Mouse (Mus musculus) limb, embryonic 10.5 days (tissue): Measurements from ENCODE around the gene Gadd45g. TPM values are rescaled to one million over a fixed set of nuclear protein-coding genes. Genes with fewer than 3 reads are reported as not detected.
A peak's percentile ranks its signal among the peaks of the same experiment; 100 is the strongest.

Experiments
- DNase-seq: peaks from one replicate; pipeline ENCODE4 v3.0.0-alpha.2; 2017; ENCODE audit warnings: low spot score
- H3K27ac ChIP-seq: fragments of 300-500 bp; sonication (generic); 2 replicates; pipeline ENCODE4 v1.5.1; 2016; ENCODE audit warnings: mild to moderate bottlenecking
- H3K27me3 ChIP-seq: fragments of 300-500 bp; sonication (generic); 2 replicates; pipeline ENCODE4 v1.6.1; 2016; ENCODE audit warnings: low read depth, mild to moderate bottlenecking; ENCODE audit not compliant: poor library complexity, severe bottlenecking
- H3K36me3 ChIP-seq: fragments of 300-500 bp; sonication (generic); 2 replicates; pipeline ENCODE4 v1.6.1; 2016; ENCODE audit warnings: mild to moderate bottlenecking, moderate library complexity
- H3K4me1 ChIP-seq: fragments of 300-500 bp; sonication (generic); 2 replicates; pipeline ENCODE4 v1.6.1; 2016
- H3K4me3 ChIP-seq: fragments of 300-500 bp; sonication (generic); 2 replicates; pipeline ENCODE4 v1.5.1; 2016; ENCODE audit warnings: mild to moderate bottlenecking, moderate library complexity
- H3K9me3 ChIP-seq: fragments of 300-500 bp; sonication (generic); replicated peaks from 2 replicates; pipeline ENCODE4 v1.6.1; 2016; ENCODE audit warnings: mild to moderate bottlenecking
- WGBS: fragments of 180-500 bp; shearing (Covaris S2); methylation state at CpG from one replicate; pipeline ENCODE4 v1.1.7; 2016; 5-methylcytosine and 5-hydroxymethylcytosine counted together
- polyA plus RNA-seq: library from polyadenylated mRNA; unstranded; fragments of >200 nt; fragmentation: Nextera tagmentation; extraction: Ambion mirVana; gene quantifications from 2 replicates; pipeline ENCODE4 v1.2.1, GENCODE M21; 2016

The Gadd45g gene
- polyA plus RNA-seq, 1 experiment from 2014 or later: 18.6 TPM

DNA sequence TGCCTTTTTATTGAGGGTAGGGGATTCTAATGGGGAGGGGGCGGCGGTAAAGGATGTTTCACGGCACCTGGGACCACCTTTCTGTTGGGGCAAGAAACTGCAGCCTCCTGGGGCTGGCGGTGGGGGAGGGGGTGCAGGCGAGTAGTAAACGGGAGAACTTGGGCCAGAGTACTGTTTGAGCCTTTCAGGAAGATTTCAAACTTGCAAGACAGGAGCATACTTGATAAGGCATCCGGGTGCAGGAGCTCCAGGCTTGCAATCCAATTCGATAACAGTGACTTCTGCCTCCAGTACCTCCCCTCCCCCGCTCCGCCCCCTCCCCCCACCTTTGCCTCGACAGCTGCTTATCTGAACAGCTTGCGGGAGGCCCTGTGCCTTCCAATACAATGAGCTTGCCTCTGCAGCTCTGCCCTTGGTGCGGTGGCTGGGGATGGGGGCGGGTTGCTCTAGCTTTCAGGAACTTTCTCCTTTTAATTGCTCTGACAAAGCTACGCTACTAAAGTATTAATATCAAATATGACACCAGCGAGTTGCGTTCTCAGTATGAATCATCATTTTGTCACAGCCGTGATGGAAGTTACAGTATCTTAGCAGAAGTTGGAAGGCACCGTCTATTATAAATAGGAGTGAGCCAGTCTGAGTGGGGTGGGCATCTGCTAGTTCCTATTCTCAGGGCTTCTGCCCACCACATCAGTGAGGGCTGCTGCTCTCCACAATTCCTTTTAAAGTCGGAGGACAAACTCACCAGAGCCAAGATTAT lies 2.2 kb downstream of the Gadd45g start:
- Histone ChIP-seq H3K4me3 (peak overlapping the region; percentile 67), H3K27me3 (peaks cover 40% of the 10 kb centered on the region), H3K36me3 (no peaks in the 10 kb centered on the region), H3K9me3 (no peaks in the 10 kb centered on the region), H3K4me1 (peaks cover 79% of the 10 kb centered on the region), H3K27ac (peak overlapping the region; percentile 86)
- peak; percentile 71 for DNase-seq
- WGBS: 1% methylated on average over 19 of the region's 20 CpGs

- Histone ChIP-seq H3K4me1 (peaks cover 78% of the 10 kb centered on the region), H3K4me3 (peak overlapping the region; percentile 67), H3K9me3 (no peaks in the 10 kb centered on the region), H3K27me3 (peaks cover 42% of the 10 kb centered on the region), H3K27ac (peak overlapping the region; percentile 86), H3K36me3 (no peaks in the 10 kb centered on the region)
- peak; percentile 65 for DNase-seq
- 5% methylated on average over 25 of the region's 25 CpGs for WGBS
Measured at GRCm38 (mm10) chr13:51849241-51850033, 3.0 kb downstream of the Gadd45g start.

DNA sequence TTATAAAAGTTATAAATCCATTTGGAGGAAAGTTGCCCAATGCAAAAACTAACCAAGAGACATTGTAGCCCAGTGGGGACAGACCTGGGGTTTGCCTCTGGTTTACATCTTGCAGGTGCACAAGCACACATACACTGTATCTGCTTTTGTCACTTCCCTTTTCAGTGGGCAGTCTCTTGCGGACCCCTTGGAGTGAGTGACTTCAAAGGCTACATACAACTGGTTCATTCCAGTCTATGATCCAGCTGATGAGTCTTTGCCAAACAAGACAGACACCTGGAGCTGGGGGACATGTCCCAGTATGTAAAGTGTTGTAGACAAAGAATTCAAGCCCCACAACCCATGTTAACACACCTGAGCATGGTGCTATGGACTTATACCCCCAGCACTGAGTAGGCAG lies 4.1 kb downstream of the Gadd45g start:
- DNase-seq: no peak
- H3K36me3 ChIP-seq: no peaks in the 10 kb centered on the region
- no peak overlapping the region for H3K27ac ChIP-seq
- no peak overlapping the region for H3K4me3 ChIP-seq
- H3K9me3 ChIP-seq: no peaks in the 10 kb centered on the region
- peaks cover 47% of the 10 kb centered on the region for H3K27me3 ChIP-seq
- WGBS: 84% methylated on average over 1 of the region's 1 CpGs
- H3K4me1 ChIP-seq: peaks cover 68% of the 10 kb centered on the region

DNA sequence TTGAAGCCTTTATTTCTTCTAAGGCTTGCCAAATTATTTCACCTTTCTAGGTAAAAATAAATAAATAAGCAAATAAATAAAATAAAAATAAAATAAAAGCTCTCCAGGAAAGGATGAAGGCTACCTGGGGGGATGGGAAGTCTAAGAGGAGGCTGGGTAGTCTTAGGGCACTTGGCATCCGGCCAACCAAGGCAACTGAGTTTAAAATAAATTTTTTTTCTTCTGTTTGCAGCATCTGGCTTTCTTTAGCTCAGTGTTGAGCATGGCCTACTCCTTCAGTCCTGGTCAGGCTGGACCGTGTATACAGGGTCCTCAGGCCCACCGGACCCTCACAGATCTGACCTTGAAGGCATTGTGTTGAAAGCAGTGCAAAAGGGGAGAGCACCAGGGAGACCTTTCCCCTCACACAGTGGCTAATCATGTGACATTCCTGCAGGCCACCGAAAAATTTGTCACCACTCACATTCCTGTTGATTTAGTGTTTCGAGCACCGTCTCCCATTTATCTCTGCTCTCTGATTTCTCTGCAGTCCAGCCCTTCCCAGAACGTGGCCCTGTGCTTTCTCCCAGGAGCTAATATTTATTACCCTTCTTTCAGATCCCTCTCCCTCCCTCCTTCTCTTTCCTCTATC lies 6.2 kb downstream of the Gadd45g start:
- WGBS: 26% methylated on average over 7 of the region's 7 CpGs
- peak overlapping the region; percentile 68 for H3K27ac ChIP-seq
- H3K27me3 ChIP-seq: peaks cover 47% of the 10 kb centered on the region

DNA sequence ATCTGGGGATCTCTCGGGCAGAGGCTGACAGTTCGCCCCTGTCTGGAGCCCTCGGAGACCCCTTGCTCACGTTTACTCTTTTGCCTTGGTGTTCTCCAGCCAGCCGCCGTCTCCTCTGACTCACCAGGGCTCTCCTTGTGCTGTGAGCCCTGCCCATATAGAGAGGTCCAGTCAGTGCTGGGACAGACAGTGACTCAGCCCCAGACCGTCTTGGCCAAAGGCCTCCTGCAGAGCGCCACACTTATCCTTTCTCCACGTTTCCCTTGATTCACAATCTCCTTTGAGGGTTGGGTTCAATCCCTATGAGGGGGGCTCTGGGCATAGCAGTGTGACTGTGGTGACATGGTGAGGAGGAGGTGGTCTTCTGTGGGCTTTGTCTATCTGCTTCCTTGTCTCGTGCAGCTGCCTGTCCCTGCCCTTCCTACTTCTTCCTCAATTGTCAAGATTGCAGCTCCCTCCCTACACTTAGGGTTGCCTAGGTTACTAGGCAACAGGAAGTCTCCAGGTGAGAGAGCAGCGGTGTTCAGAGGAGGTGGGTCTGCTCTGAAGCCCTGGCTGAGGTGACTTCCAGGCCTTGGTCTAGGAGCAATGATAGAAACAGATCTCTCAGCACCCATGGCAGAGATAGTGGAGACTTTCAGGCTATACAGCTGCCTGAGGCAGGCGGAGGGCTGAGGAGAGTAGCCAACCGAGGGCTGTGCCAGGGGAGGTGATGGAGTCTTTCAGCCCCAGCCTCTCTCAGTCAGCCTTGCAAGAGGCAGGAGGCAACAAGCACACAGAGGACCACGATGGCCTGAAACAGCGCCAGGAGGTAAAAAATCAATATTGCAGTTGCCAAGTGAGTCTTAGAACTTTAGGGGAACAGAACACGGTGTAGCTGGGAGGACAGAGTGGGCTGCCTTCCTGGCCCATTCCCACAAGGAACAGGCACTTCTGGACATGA lies 7.1 kb downstream of the Gadd45g start:
- H3K4me1 ChIP-seq: peaks cover 55% of the 10 kb centered on the region
- no peak overlapping the region for H3K4me3 ChIP-seq
- 23% methylated on average over 16 of the region's 16 CpGs for WGBS
- no peak for DNase-seq
- H3K9me3 ChIP-seq: no peaks in the 10 kb centered on the region
- peaks cover 47% of the 10 kb centered on the region for H3K27me3 ChIP-seq
- H3K27ac ChIP-seq: peak overlapping the region; percentile 68
- H3K36me3 ChIP-seq: no peaks in the 10 kb centered on the region

More for the DNA sequence above, 6.2 kb downstream of the Gadd45g start:
- H3K4me3 ChIP-seq: no peak overlapping the region
- H3K9me3 ChIP-seq: no peaks in the 10 kb centered on the region
- no peaks in the 10 kb centered on the region for H3K36me3 ChIP-seq
- H3K4me1 ChIP-seq: peaks cover 61% of the 10 kb centered on the region
- DNase-seq: no peak

- Histone ChIP-seq H3K27me3 (peaks cover 36% of the 10 kb centered on the region), H3K9me3 (no peaks in the 10 kb centered on the region), H3K36me3 (no peaks in the 10 kb centered on the region), H3K27ac (no peak overlapping the region), H3K4me3 (no peak overlapping the region), H3K4me1 (peaks cover 41% of the 10 kb centered on the region)
- 81% methylated on average over 5 of the region's 5 CpGs for WGBS
- DNase-seq: no peak
Measured at GRCm38 (mm10) chr13:51855584-51855983, 9.1 kb downstream of the Gadd45g start.

DNA sequence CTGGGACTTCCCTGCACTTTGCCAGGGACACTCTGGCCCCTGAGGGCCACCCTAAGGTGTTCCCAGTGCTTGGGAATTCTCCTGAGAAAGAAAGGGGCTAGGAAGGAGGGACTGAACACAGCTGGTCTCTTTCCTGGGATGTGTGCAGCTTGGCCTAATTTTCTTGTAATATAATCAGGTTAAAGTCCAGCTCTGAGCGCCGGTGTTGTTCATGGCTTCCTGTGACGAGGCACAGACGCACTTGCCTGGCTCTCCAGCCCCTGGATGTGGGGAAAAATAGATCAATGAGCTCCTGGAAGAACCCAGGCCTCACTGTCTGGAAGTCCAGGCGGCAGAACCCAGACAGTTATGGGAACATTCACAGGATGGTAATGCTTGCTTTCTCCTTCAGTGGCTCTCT lies 10.7 kb downstream of the Gadd45g start:
- Histone ChIP-seq H3K27ac (no peak overlapping the region), H3K4me1 (peaks cover 32% of the 10 kb centered on the region), H3K9me3 (no peaks in the 10 kb centered on the region), H3K36me3 (no peaks in the 10 kb centered on the region), H3K27me3 (peaks cover 22% of the 10 kb centered on the region), H3K4me3 (no peak overlapping the region)
- WGBS: 42% methylated on average over 5 of the region's 5 CpGs
- DNase-seq: no peak

- peaks cover 15% of the 10 kb centered on the region for H3K27me3 ChIP-seq
- no peak overlapping the region for H3K4me3 ChIP-seq
- H3K27ac ChIP-seq: no peak overlapping the region
- no peaks in the 10 kb centered on the region for H3K36me3 ChIP-seq
- H3K9me3 ChIP-seq: no peaks in the 10 kb centered on the region
- H3K4me1 ChIP-seq: peaks cover 19% of the 10 kb centered on the region
- WGBS: 61% methylated on average over 4 of the region's 4 CpGs
- no peak for DNase-seq
Measured at GRCm38 (mm10) chr13:51858475-51858874, 12.0 kb downstream of the Gadd45g start.

GRCm38 (mm10) chr13:51859174-51859573 lies 12.7 kb downstream of the Gadd45g start:
- WGBS: 85% methylated on average over 8 of the region's 8 CpGs
- peaks cover 13% of the 10 kb centered on the region for H3K4me1 ChIP-seq
- peaks cover 8% of the 10 kb centered on the region for H3K27me3 ChIP-seq
- no peaks in the 10 kb centered on the region for H3K9me3 ChIP-seq
- no peak for DNase-seq
- no peaks in the 10 kb centered on the region for H3K36me3 ChIP-seq
- H3K27ac ChIP-seq: no peak overlapping the region
- H3K4me3 ChIP-seq: no peak overlapping the region

DNA sequence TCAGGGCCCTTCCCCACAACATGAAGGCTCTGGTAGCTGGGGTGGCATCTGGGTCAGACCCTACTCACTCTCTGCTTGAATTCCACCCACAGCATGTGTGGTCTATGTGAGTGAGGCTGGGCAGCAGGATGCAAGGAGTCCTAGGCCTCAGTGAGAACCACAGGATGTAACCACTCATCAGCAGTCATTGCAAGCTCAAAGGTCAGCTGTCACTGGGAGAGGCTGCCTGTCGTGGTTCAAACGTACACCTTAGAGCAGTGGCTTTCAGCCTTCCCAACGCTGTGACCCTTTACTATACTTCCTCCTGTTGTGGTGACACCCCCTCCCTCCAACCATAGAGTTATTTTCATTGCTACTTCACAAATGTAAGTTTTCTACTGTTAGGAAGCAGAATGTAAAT lies 13.3 kb downstream of the Gadd45g start:
- peaks cover 2% of the 10 kb centered on the region for H3K27me3 ChIP-seq
- no peaks in the 10 kb centered on the region for H3K9me3 ChIP-seq
- peaks cover 13% of the 10 kb centered on the region for H3K4me1 ChIP-seq
- DNase-seq: no peak
- no peak overlapping the region for H3K27ac ChIP-seq
- no peak overlapping the region for H3K4me3 ChIP-seq
- H3K36me3 ChIP-seq: no peaks in the 10 kb centered on the region
- 62% methylated on average over 3 of the region's 3 CpGs for WGBS

DNA sequence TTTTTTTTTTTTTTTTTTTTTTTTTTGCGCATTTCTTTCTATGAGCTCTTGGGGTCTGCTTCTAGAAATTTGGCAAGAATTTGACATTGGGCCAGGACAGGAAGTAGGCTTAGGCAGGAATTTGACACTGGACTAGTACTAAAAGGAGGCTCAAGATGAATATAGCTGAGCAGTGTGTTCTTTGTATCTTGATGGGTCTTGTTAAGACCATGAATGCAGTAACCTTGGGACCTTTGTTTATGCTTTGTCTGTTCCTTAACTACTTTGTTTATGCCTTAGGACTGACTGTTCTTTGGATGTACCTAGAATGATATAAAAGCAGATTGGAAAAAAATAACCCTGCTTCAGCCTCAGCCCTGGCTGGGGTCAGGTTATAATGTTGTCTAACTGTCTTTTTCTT lies 16.3 kb downstream of the Gadd45g start:
- no peak for DNase-seq
- Histone ChIP-seq H3K4me1 (peaks cover 12% of the 10 kb centered on the region), H3K27me3 (no peaks in the 10 kb centered on the region), H3K4me3 (no peak overlapping the region), H3K36me3 (no peaks in the 10 kb centered on the region), H3K9me3 (no peaks in the 10 kb centered on the region), H3K27ac (no peak overlapping the region)
- WGBS: 76% methylated on average over 1 of the region's 1 CpGs

DNA sequence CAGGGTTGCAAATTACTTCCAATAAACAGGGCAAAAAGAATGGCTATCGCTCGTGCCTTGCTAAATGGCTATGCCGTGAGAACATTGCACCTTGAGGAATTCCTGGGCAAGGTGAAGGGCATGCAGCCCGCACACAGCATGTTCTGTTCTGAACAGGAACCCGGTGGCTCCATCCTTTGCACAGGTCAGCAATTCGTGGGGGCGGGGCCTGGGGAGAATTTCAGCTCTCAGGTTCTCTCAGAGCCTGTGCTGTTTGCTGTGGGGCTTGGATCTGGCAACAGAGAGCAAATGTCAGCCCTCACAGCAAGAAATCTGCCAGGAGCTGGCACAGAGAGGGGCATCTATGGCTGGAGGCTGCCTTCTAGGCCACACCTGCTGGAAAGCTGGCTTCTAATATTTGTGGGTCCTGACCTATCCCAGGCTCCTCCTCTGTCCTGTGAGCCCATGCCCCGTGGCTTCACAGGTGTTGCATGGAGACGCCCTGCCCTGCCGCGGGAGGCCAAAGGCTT lies 19.7 kb downstream of the Gadd45g start:
- 0 out of 2 replicates have a peak, but pooled peaks cover 6% of the 10 kb centered on the region for H3K27me3 ChIP-seq

More for the DNA sequence above, 19.7 kb downstream of the Gadd45g start:
- H3K36me3 ChIP-seq: no peaks in the 10 kb centered on the region
- DNase-seq: no peak
- H3K4me1 ChIP-seq: peaks cover 15% of the 10 kb centered on the region
- no peak overlapping the region for H3K4me3 ChIP-seq
- H3K27ac ChIP-seq: no peak overlapping the region
- WGBS: 73% methylated on average over 11 of the region's 11 CpGs
- no peaks in the 10 kb centered on the region for H3K9me3 ChIP-seq
